Mouse (Mus musculus) cerebellum, postnatal 10 days (tissue): ENCODE data around the gene Mink1.

Experiments
- DNase-seq, 2 experiments: peaks; one replicate each; pipeline ENCODE4 v3.0.0; 2021; ENCODE audit warnings: mixed read lengths in 2 of 2

Mink1 gene

DNA sequence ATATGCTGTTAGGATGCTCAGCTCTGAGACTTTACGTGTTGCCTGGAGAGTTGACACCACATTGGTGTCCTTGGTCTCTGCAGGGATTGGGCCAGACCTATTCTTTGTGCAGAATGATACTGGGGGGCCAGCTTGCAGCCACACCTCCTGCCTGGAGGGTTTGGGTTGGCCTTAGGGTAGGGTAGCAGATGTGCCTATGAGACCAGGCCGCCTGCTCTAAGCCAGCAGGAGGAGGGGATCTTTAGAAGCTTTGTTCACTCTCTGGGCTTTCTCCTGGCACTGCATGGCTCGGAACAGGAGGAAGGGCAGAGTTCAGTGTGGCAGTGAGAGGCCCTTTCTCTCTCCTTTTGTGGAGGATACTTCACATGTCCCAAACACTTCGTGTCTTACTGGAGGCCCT, 33.4 kb downstream of the Mink1 start:
- DNase-seq: peak in 1 of 2 experiments; percentile 39

DNA sequence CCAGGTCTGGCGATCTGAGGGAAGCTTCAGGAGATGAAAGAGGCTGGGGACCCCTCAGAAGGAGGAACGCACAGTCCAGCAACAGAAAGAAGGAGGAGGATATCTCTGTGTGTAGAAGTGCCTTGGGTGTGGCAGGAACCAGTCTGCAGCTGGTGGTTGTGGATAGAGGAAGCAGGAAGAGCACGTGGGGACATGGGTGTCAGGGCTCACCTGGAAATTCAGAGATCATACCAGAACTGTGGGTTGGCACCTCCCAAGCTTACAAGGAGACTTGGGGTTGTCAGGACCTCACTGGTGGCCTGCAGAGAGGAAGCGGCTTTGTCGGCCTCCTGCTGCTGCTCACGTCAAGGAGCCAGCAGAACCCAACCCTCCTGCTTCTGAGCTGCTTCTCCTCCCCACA, 34.6 kb downstream of the Mink1 start:
- DNase-seq: no peak

DNA sequence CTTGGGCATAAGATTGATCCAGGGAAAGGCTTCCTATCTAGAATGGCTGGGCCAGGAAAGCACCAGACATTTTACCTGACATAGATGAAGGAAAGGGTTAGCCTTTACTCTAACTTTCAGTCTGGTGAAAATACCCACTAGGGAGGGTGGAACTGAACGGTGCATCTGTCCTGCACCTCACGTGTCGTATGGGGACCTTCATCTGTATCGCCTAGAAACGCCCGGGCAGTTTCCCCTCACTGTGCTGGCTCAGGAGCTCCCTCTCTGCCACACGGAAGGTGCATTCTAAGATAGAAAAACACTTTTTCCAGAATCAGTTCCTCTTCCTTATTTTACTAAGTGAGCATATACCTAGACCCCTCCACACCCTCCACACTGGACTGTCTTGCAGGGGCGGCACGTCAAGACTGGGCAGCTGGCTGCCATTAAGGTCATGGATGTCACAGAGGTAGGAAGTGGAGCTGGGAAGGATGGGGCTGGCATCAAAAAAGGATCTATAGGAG, 35.8 kb downstream of the Mink1 start:
- no peak for DNase-seq

DNA sequence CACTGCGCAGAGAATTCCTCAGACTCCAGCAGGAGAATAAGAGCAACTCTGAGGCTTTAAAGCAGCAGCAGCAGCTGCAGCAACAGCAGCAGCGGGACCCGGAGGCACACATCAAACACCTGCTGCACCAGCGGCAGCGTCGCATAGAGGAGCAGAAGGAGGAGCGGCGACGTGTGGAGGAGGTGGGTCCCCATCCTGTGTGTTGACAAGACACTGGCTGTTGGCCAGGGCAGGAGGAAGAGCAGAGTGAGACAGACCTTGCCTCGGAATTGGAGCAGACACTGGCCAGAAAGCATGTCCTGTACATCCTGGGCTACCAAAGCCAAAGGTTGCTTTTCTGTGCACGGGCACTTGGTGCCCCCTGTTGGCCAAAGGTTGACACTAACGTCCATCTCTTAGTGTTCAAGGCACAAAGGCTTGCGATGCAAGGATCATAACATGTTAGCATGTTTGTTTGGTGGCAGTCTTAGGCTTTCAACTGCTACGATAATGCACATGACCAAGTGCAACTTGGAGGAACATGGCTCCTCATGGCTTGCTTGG, 42.4 kb downstream of the Mink1 start:
- DNase-seq: peak; percentile 87 to 90

DNA sequence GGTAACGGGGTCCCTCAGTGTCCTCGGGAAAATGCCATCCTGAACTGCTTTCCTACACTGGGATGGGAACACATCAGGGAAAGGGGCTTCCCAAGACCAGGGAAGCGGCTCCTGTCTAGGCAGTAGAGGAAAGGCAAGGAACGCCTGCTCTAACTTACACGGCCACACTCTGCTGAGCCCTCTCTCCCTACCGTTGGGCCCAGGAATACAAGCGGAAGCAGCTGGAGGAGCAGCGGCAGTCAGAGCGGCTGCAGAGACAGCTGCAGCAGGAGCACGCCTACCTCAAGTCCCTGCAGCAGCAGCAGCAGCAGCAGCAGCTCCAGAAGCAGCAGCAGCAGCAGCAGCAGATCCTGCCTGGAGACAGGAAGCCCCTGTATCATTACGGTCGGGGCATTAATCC, 44.0 kb downstream of the Mink1 start:
- DNase-seq: no peak

DNA sequence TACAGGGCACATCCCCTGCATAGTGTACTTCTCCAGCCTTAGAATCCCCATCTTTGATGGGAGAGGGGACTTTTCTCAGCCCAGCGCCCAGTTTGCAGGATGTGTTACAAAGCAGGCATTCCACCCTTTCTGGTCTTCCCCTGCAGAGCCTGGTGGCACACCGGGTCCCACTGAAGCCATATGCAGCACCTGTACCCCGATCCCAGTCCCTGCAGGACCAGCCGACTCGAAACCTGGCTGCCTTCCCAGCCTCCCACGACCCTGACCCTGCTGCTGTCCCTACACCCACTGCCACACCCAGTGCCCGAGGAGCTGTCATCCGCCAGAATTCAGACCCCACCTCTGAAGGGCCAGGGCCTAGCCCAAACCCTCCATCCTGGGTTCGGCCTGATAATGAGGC, 44.9 kb downstream of the Mink1 start:
- DNase-seq: no peak

DNA sequence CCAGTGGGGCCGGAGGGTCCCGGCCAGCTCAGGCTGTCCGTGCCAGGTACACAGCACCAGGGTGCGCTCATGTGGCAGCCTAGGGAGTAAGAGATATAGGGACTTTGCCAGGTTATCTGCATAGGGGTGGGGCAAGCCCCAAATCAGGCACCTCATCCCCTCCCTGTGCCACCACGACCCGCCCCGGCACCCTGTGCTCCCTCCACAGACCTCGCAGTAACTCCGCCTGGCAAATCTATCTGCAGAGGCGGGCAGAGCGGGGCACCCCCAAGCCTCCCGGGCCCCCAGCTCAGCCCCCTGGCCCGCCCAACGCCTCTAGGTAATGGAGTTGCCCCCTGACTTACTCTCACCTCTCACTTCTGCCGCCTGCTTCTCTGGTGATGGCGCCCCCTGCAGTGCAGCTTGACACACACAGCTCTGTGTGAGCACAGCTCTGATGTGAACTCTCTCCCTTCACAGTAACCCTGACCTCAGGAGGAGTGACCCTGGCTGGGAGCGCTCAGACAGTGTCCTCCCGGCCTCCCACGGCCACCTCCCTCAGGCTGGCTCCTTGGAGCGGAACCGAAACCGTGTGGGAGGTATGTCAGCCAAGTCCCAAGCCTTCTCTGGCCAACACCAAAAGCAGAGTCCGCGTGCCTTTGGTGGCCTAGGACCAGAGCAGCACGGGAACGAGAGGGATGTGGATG, 45.8 kb downstream of the Mink1 start:
- peak; percentile 46 to 49 for DNase-seq

DNA sequence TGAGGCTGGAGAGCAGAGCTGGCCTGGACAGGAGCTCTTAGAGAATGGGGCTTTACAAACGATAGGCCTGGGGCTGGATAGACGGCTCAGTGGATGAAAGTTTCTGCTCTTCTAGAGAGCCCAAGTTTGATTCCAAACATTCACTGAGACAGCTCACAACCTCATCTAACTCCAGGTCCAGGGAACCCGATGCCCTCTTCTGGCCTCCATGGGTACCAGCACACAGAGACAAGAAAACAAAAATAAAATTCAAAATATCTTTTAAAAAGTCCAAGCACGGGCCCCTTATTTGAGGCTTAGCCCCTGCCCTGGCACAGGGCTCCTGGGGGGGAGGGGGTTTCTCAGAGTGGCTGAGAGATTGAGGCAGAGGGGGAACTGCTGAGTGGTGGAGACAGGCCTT, 48.1 kb downstream of the Mink1 start:
- DNase-seq: no peak

DNA sequence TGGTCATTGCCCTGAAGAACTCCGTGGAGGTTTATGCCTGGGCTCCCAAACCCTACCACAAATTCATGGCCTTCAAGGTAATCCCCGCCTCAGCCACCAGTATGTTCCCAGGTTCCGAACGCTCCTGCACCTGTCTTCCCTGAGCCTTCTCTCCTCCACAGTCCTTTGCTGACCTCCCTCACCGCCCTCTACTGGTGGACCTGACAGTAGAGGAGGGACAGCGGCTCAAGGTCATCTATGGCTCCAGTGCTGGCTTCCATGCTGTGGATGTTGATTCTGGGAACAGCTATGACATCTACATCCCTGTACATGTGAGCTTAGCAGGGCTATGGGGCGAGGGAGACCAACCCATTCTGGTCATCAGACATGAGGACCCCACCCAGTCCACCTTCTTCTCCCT, 49.8 kb downstream of the Mink1 start:
- peak in 1 of 2 experiments; percentile 33 for DNase-seq

DNA sequence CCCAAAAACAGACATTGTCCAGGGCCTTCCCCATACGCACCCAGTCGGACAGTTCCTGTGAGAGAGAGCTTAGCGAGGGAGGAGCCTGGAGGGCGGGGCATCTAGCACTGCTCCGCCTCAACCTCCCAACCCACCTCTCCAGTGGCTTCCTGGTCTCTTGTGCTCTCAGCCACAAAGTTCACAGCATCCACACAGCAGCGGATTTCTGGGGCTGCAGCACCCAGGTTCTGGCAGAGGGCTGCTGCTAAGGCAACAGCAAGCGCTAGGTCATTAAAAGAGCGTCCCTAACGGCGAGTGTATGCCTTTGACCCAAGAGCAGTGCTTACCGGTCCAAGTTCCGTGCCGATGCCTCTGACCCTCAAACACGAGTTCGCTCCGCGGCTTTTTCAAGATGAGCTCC, 52.4 kb downstream of the Mink1 start:
- DNase-seq: peak; percentile 45 to 52

DNA sequence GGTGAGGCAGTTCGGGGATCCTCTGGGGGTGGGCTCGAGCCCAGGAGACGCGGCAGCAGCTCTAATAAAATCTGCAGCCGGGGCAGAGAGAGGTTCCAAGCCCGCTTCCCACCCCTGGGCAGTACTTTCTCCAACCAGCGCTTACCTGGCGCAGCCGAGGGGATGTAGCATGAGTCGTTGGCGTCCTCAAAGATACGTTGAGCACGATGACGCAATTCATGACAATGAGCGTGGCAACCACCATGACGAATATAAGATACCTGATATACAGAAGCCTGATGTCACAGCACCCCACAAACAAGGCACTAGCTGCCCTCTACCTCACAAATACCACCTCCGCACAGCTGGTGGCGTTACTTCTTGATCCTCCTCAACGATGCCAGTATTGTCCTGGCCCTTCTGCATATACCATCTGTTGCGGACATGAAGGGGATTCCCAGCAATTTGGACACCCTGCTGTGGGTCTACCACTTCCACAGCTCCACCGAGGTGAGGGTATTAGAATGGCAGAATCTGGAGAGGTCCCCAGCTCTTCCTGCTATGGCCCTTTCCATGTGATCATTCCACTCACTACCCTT, 52.9 kb downstream of the Mink1 start, which contains the start of gene 4930544D05Rik:
4930544D05Rik (plus strand) TSS at position 333 of the 578 bp plus-strand sequence.
- DNase-seq: peak; percentile 52 to 54

DNA sequence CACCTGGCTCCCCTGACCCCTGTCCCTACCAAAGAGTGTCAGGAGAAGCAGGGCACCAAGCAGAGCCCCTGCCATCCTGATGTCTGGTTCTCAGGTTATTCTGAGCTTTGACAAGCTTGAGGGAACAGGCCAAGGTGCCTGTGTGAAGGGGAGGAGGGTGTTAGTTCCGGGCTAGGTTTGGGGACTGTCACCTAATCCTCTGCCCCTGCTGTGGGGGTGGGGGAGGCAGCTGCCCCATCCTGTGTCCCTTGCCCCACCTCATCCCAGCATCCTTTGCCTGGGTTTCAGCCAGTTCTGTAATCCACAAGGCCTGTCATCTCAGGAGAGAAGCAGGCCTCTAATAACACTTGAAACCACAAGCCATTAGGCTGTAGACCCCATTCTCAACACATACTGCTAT, 56.4 kb downstream of the Mink1 start, which contains the start of gene Chrne:
Chrne (minus strand) TSS at position 116 of the 400 bp plus-strand sequence.
- no peak for DNase-seq

DNA sequence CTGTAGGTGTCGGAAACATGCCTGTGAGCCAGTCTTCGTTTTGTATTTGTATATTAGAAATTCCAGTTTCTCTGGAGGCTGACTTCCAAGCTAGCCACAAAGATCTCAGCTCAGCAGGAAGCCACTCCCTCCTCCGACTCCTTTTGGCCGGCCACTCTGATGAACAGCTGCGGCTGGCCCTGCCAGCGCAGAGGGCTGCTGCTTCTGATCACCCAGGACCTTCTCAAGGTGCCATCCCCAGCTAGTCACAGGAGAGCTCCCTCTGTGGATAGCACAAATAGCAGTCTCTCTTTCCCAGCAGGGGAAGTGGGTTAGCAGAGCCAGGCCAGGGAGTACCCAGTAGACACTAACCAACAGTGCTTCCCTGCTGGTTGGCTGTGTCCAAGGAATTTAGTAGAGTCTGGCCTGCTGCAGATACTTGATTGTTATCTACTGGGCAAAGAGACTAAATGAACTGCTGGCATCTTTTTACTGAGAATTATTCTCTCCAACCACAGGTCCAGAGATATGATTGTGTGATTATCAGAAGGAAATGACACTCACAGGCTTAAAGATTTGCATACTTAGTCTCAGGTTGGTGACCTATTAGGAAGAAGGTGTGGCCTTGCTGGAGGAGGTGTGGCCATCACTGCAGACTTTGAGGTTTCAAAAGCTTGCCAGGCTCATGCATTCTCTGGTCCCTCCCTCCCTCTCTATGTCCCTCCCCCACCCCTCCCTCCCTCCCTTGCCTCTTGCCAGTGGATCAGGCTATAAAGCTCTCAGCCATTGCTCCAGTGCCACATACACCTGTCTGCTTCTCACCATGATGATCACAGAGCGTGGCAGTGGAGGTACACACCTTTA, 59.5 kb downstream of the Mink1 start:
- DNase-seq: peak in 1 of 2 experiments; percentile 42

DNA sequence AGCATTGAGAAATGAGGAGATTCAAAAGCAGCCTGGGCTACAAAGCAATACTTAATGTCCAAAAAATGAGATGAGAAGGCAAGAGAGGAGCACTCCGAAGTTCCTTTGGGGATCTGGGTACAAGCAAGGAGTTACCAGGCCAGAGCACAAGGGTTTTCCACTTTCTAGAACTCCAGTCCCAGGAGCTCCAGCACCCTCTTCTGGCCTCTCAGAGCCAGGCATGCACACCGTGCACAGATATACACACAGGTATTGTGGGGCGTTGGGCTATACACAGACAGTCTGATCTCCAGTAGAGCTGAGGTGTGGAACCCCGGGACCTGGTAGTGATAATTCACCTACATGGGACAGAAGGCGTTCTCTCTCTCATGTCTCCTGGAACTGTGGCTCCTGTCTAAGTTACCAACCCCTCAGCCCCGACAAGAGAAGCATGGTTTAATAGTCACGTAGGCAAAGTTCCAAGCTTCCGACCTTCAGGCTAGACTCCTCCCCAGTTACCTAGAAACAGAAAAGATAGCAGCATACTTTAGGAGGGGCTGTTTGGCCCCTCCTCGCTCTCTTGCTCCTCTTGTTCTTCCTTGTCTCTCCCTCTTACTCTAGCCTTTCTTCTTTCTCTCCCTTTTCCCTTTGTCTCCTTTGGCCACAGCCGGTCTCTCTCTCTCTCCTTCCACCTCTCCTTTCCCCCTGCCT, 60.5 kb downstream of the Mink1 start:
- DNase-seq: no peak

DNA sequence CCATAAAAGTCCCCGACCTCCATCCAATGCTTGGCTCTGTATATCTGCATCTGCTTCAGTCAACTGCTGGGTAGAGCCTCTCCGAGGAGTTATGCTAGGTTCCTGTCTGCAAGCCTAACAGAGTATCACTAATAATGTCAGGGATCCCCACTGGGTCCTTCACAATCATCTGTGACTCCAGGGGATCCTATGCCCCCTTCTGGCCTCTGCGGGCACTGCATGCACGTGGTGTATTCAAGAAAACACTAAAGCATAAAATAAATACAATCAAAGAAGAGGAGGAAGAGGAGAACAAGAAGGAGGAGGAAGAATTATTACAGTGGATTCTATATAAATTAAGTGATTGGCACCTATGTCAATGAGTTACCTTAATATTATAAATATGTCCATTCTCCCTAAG, 62.8 kb downstream of the Mink1 start:
- peak; percentile 75 to 82 for DNase-seq

DNA sequence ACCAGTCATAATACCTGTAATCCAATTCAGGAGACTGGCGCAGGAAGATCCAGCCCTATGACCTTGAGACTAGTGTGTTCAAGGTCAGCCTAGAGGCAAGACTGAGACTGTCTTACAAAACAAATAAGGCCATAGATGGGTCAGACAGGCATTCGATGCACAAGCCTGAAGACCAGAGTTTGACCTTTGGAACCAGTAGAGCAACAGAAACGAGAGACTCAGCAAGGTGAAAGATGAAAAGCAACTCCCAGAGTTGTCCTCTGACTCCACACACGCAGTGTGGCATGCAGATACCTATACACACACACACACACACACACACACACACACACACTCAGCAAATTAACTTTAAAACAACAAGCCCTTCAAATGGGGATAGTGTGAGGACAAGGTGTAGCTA, 64.2 kb downstream of the Mink1 start:
- no peak for DNase-seq

DNA sequence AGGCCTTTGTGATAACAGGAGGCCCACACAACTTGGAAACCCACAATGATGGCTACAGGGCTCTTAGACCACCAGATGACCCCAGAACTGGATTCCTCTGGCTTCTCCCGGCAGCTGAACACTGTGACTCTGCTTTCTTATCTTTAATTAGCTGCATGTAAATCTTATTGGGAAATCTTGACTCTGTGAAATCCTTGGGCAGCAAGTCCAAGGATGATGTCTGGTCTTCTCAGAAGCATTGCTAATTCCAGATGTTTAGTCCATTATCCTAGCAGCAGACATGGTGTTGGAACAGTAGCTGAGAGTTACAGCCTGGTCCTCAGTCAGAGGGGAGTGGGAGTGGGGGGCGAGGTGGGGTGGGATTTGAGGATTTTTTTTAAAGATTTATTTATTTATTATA, 65.8 kb downstream of the Mink1 start:
- no peak for DNase-seq

DNA sequence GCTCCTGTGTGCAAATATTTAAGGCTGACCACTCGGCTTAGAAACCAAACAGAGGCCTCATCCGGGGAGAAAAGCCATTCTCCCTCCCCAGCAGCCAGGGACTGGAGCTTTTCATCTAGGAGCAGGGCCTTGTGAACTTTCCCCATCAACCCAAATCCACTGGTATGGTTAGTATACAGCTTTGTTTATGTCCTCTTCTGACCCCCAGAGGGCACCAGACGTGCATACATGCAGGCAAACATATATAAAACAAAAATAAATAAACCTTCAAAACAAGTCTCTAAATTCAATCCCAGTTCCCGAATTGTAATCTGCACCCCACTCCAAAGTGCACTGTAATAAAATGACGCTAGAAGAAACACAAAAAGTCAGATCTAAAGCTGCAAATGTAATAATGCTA, 66.9 kb downstream of the Mink1 start:
- no peak for DNase-seq

DNA sequence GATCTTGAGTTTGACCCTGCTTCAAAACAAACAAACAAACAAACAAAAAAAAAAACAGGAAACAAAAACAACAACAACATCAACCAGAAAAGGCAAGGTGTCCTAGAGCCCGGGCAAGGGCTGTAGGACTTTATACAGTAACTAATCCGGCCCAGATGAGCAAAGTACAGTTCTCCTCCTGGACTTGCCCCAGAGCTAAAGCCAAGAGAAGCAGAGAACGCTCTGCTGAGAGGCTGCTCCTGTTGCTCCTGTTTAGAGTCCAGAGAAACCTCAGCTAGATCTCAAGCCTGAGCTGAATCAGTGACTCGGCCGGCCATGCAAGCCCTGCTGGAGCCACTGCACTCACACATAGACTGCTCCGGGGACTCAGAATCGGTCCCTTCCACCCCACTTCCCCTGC, 67.4 kb downstream of the Mink1 start:
- no peak for DNase-seq

DNA sequence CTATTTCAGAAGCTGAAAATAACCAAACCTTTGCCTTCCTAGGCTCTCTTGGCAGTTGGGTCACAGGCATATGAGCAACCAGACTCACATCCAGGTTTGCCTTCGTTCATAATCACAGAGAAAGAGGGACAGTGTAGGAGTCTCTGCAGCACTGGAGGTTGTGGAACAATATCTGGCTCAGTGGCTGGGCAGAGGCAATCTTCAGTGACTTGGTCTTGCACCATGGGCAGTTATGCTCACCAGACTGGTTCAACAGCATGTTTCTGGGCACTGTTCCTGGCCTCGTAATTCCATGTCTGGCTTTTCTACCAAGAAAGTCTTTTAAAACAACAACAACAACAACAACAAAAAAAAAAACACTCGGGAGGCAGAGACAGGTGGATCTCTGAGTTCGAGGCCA, 72.9 kb downstream of the Mink1 start:
- DNase-seq: no peak

DNA sequence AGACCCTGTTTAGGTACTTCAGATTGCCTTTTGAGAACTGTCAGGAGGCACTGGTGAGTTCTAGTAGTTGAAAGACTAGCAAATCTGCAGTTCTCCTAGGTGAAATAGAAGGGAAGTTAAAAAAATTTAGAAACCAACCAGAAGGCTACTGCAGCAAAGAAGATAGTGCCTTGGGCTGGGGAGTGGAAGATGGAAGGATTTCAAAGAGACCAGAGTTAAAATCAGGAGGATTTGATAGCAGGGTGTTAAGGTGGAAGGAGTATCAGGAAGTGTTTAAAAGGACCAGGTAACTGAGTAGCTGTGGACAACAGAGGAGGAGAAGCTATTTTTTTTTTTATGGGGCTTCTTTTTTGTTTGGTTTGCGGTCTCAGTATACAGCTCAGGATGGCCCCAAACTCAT, 75.1 kb downstream of the Mink1 start:
- DNase-seq: no peak

DNA sequence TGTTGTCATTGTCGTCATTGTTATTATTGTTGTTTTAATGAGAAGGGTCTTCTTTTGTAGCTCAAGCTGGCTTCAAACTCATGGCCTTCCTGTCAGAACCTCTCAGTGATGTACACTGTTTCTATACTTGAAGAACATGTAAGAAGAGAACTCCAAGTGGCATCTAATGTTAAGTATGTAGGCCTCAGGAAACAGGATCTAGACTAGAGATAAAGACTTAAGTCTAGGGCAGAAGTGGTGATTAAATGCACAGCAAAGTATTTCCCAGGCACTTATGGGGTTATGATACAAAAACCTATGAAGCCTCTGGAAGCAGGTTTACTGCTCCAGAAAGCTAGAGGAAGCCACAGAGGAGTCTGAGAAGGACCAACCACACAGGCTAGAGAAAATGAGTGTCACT, 75.6 kb downstream of the Mink1 start:
- no peak for DNase-seq
